Mouse (Mus musculus) forebrain, postnatal 0 days (tissue): ENCODE measurements around the gene Sh3bgrl3. TPM values are rescaled to one million over a fixed set of nuclear protein-coding genes. Genes with fewer than 3 reads are reported as not detected.

Experiments
- ATAC-seq: fragments of 200-750 bp; cut with Nextera tagmentation; 2 replicates; pipeline ENCODE4 v1.8.0; 2017; ENCODE audit warnings: mild to moderate bottlenecking, moderate library complexity
- DNase-seq: peaks from one replicate; pipeline ENCODE4 v3.0.0-alpha.2; 2015
- H3K27ac ChIP-seq: fragments of 300-500 bp; sonication (generic); 2 replicates; pipeline ENCODE4 v1.5.1; 2014; ENCODE audit warnings: low read depth, mild to moderate bottlenecking, antibody characterized with exemption, low read length, moderate library complexity, mixed read lengths
- H3K27me3 ChIP-seq: fragments of 300-500 bp; sonication (generic); 2 replicates; pipeline ENCODE4 v1.6.1; 2014; ENCODE audit warnings: mild to moderate bottlenecking, low read length, mixed read lengths; ENCODE audit not compliant: insufficient read depth
- H3K36me3 ChIP-seq: fragments of 300-500 bp; sonication (generic); 2 replicates; pipeline ENCODE4 v1.6.1; 2014; ENCODE audit warnings: mild to moderate bottlenecking, moderate library complexity; ENCODE audit not compliant: insufficient read depth
- H3K4me1 ChIP-seq: fragments of 300-500 bp; sonication (generic); 2 replicates; pipeline ENCODE4 v1.6.1; 2014; ENCODE audit warnings: antibody characterized with exemption; ENCODE audit not compliant: insufficient read depth
- H3K4me2 ChIP-seq: fragments of 300-500 bp; sonication (generic); 2 replicates; pipeline ENCODE4 v1.6.1; 2014; ENCODE audit warnings: low read depth, mild to moderate bottlenecking, moderate library complexity
- H3K4me3 ChIP-seq: fragments of 300-500 bp; sonication (generic); 2 replicates; pipeline ENCODE4 v1.5.1; 2014; ENCODE audit warnings: low read depth, low read length, mixed read lengths
- H3K9ac ChIP-seq: fragments of 300-500 bp; sonication (generic); 2 replicates; pipeline ENCODE4 v1.6.1; 2014; ENCODE audit warnings: mild to moderate bottlenecking
- H3K9me3 ChIP-seq: fragments of 300-500 bp; sonication (generic); 2 replicates; pipeline ENCODE4 v1.6.1; 2016; ENCODE audit warnings: low read length
- CTCF ChIP-seq: sonication (generic); IDR thresholded peaks from 2 replicates; pipeline ENCODE4 v1.5.1; 2016; ENCODE audit warnings: antibody characterized with exemption, control low read depth, low read depth
- WGBS: fragments of 180-500 bp; shearing (Covaris S2); extraction: QIAGEN DNeasy Blood & Tissue Kit; methylation state at CpG from one replicate; pipeline ENCODE4 v1.1.7; 2014; 5-methylcytosine and 5-hydroxymethylcytosine counted together
- polyA plus RNA-seq: library from polyadenylated mRNA; unstranded; fragments of >200 nt; fragmentation: Nextera tagmentation; extraction: Ambion mirVana; gene quantifications from 2 replicates; pipeline ENCODE4 v1.2.1, GENCODE M21; 2015
- total RNA-seq: library from RNA; depleted of rRNA; stranded (reverse); fragments of >200 nt; gene quantifications from 2 replicates; pipeline ENCODE4 v1.2.3, GENCODE M21; 2014

Sh3bgrl3 gene
- total and polyA plus RNA-seq, 2 experiments from 2014 or later = 162 to 579 TPM

DNA sequence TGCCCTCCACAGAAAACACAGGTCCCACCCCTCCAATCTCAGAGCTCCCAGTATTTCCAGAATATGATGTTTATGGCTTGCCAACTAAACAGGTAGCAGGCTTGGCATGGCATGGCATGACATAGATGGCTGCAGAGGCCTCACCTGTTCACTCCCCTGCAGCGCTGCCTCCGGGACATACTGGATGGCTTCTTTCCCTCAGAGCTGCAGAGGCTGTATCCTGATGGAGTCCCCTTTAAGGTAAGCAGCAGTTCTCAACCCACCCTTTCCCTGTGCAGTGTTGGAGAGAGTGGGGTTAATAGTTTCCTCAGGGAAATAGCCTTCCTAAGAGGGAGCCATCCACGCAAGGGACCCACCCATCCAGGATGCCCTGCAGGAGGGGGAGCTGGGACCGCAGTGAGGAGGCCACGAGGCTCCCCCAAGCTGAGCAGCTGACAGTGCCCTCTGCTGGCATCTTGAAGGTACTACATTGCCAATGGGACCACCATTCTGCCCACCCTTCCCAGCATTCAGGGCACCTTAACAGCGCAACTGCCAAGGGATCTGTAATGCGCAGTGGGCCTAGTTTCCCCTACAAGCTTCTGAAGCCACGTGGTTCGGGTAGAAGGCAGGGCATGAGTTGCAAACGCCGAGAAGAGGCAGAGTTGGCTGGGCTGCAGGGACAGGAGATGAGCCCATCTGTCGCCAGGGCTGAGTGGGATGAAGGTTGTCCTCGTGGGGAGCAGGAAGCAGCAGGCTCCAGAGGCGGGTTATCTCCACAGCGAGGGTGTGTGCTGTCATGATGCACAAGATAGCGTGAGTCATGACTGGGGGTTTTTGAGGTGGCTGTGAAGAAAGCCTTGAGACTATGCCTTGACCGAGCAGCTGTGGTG lies 4.7 kb downstream of the Sh3bgrl3 start:
- Histone ChIP-seq H3K9me3 (no peaks in the 10 kb centered on the region), H3K9ac (no peak overlapping the region), H3K27me3 (no peaks in the 10 kb centered on the region), H3K27ac (no peak overlapping the region), H3K36me3 (no peaks in the 10 kb centered on the region), H3K4me2 (peak overlapping the region; percentile 19; the same call in 1 of the 2 replicates), H3K4me1 (peaks cover 13% of the 10 kb centered on the region), H3K4me3 (no peak overlapping the region)
- peak; percentile 97 for TF ChIP-seq CTCF
- ATAC-seq (peak; percentile 40), DNase-seq (peak; percentile 78)
- WGBS = 26% methylated on average over 17 of the region's 17 CpGs

- ATAC-seq = no peak
- Histone ChIP-seq H3K4me3 (no peak overlapping the region), H3K27ac (no peak overlapping the region), H3K36me3 (no peaks in the 10 kb centered on the region), H3K9ac (no peak overlapping the region), H3K4me2 (no peak overlapping the region), H3K9me3 (no peaks in the 10 kb centered on the region), H3K4me1 (peaks cover 13% of the 10 kb centered on the region), H3K27me3 (no peaks in the 10 kb centered on the region)
- no peak for DNase-seq
- WGBS = 93% methylated on average over 6 of the region's 6 CpGs
- TF ChIP-seq CTCF = no peak
These were observed 5.4 kb downstream of the Sh3bgrl3 start for GRCm38 (mm10) chr4:134123147-134123546.

GRCm38 (mm10) chr4:134122281-134122680 lies 6.3 kb downstream of the Sh3bgrl3 start:
- Histone ChIP-seq H3K9me3 (no peaks in the 10 kb centered on the region), H3K4me1 (peaks cover 5% of the 10 kb centered on the region; the same call in 1 of the 2 replicates), H3K9ac (no peak overlapping the region), H3K36me3 (no peaks in the 10 kb centered on the region), H3K4me3 (no peak overlapping the region), H3K4me2 (no peak overlapping the region), H3K27ac (no peak overlapping the region), H3K27me3 (no peaks in the 10 kb centered on the region)
- ATAC-seq (no peak), DNase-seq (no peak)
- 69% methylated on average over 3 of the region's 3 CpGs for WGBS
- no peak for TF ChIP-seq CTCF

- H3K4me3 ChIP-seq = no peak overlapping the region
These were observed 7.0 kb downstream of the Sh3bgrl3 start for GRCm38 (mm10) chr4:134121571-134121970.

DNA sequence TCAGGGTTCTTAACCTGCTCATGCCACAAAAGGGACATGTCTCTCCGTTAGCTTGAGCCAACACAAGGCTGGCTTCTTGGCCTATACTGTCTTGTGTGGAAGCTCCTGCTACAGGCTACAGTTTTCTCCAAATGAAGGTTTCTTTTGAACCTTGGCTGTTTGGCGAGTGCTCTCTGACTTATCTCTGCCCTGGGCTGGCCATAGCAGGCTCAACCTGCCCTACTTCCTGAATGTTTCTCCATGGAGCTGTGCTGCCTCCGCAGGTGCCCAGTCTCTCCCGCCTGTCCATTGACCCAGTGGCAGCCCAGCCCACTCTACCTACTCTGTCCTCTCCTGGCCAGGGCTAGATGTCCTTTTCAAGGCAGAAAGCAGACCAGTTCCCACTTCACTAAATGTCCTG lies 7.7 kb downstream of the Sh3bgrl3 start:
- H3K27ac ChIP-seq = no peak overlapping the region
- H3K27me3 ChIP-seq = no peaks in the 10 kb centered on the region
- no peak overlapping the region for H3K4me2 ChIP-seq
- WGBS = 82% methylated on average over 4 of the region's 4 CpGs
- DNase-seq (no peak), ATAC-seq (no peak)
- H3K9ac ChIP-seq = no peak overlapping the region
- no peaks in the 10 kb centered on the region for H3K36me3 ChIP-seq
- H3K4me1 ChIP-seq = no peaks in the 10 kb centered on the region
- TF ChIP-seq CTCF = no peak
- no peak overlapping the region for H3K4me3 ChIP-seq
- H3K9me3 ChIP-seq = no peaks in the 10 kb centered on the region

More at GRCm38 (mm10) chr4:134121571-134121970, 7.0 kb downstream of the Sh3bgrl3 start:
- Histone ChIP-seq H3K36me3 (no peaks in the 10 kb centered on the region), H3K27me3 (no peaks in the 10 kb centered on the region), H3K4me2 (no peak overlapping the region), H3K27ac (no peak overlapping the region), H3K9ac (no peak overlapping the region), H3K4me1 (no peaks in the 10 kb centered on the region), H3K9me3 (no peaks in the 10 kb centered on the region)
- DNase-seq = no peak
- ATAC-seq = no peak
- TF ChIP-seq CTCF = no peak
- WGBS = 49% methylated on average over 4 of the region's 4 CpGs

GRCm38 (mm10) chr4:134120192-134120805 lies 8.3 kb downstream of the Sh3bgrl3 start:
- TF ChIP-seq CTCF = no peak
- DNase-seq (no peak), ATAC-seq (no peak)
- Histone ChIP-seq H3K4me1 (no peaks in the 10 kb centered on the region), H3K9ac (no peak overlapping the region), H3K27me3 (no peaks in the 10 kb centered on the region), H3K4me2 (no peak overlapping the region), H3K4me3 (no peak overlapping the region), H3K36me3 (no peaks in the 10 kb centered on the region), H3K27ac (no peak overlapping the region), H3K9me3 (no peaks in the 10 kb centered on the region)
- WGBS = 83% methylated on average over 6 of the region's 6 CpGs

GRCm38 (mm10) chr4:134119644-134120043 lies 8.9 kb downstream of the Sh3bgrl3 start:
- Histone ChIP-seq H3K36me3 (no peaks in the 10 kb centered on the region), H3K4me3 (no peak overlapping the region), H3K27me3 (no peaks in the 10 kb centered on the region), H3K4me2 (no peak overlapping the region), H3K9me3 (no peaks in the 10 kb centered on the region), H3K9ac (no peak overlapping the region), H3K27ac (no peak overlapping the region), H3K4me1 (no peaks in the 10 kb centered on the region)
- WGBS = 61% methylated on average over 9 of the region's 9 CpGs
- ATAC-seq (no peak), DNase-seq (no peak)
- TF ChIP-seq CTCF = peak; percentile 44
